Mouse (Mus musculus) lung, adult 2 months (tissue): Measurements from ENCODE around the gene Pkd1l1. TPM values are rescaled to one million over a fixed set of nuclear protein-coding genes. Genes with fewer than 3 reads are reported as not detected.

Experiments
- DNase-seq: peaks from one replicate; pipeline ENCODE4 v3.0.0; 2022
- H3K4me1 ChIP-seq: fragments of 200-500 bp; 2 replicates; pipeline ENCODE4 v1.6.1; 2011; ENCODE audit warnings: low read length; ENCODE audit not compliant: control insufficient read depth, insufficient read depth
- H3K4me3 ChIP-seq: fragments of 200-500 bp; replicated peaks from 2 replicates; pipeline ENCODE3; 2011; ENCODE audit warnings: low read depth, mild to moderate bottlenecking, control low read depth, low read length; ENCODE audit errors: extremely low read depth
- CTCF ChIP-seq: fragments of 200-500 bp; IDR thresholded peaks from 2 replicates; pipeline ENCODE4 v1.5.1; 2011; ENCODE audit warnings: mild to moderate bottlenecking, low read length, control low read depth; ENCODE audit not compliant: insufficient read depth
- POLR2A ChIP-seq: fragments of 200-500 bp; IDR thresholded peaks from 2 replicates; pipeline ENCODE4 v1.6.1; 2011; ENCODE audit warnings: low read depth, mild to moderate bottlenecking, control low read depth, low read length, borderline replicate concordance; ENCODE audit errors: extremely low read depth
- WGBS: fragments of 180-500 bp; shearing (Covaris S2); methylation state at CpG from one replicate; pipeline ENCODE4 v1.1.7; 2018; 5-methylcytosine and 5-hydroxymethylcytosine counted together
- polyA plus RNA-seq: library from polyadenylated mRNA; depleted of rRNA; stranded (reverse); fragments of >200 nt; gene quantifications from 2 replicates; pipeline ENCODE4 v1.2.3, GENCODE M21; 2012; rRNA removed

The Pkd1l1 gene
- polyA plus RNA-seq, result 0.08 and 0.52 TPM in 2 replicates

DNA sequence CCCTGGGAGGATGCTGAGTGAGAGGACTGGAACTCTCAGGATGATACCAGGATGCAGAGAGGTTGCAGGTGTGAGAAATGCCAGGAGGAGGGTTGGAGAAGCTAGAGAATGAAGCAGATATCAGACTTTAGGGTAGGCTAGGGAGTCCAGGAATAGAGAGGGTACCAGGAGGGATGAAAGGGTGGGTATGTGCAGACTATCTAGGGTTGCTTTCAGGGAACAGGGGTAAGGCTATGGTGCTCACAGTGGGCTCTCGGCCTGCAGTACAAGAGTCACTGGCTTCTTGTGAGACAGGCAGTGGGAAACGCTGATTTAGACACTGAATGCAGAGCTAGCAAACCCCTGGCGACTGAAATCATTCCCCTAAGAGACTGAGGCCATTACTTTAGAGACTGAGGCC lies at the start of gene Pkd1l1:
Gene Pkd1l1 (minus strand): TSS at position 101 of the 400 bp plus-strand sequence.
- WGBS, result 70% methylated on average over 3 of the region's 3 CpGs
- H3K4me3 ChIP-seq, result no peak within 1 kb of the TSS
- no peak for DNase-seq
- TF ChIP-seq CTCF (no peak), POLR2A (no peak)
- no peaks in the 10 kb centered on the region for H3K4me1 ChIP-seq

DNA sequence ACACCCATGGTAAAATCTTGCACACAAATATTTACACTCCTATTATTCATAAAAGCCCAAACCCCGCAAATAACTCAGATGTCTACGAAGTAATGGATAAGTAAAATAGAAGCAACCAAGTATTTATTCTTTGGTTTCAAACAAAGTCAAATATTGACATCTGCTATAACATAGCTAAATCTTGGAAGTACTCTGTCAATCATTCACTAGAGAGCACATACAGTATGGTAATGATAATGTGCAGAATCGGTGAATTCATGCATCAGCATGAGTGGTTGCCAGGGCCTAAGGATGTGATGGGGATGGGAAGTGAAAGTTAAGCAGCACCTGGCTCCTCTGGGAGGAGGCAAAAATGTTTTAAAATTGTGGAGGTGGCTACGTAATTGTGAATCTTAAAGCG lies 47.1 kb upstream of the Pkd1l1 start:
- Histone ChIP-seq H3K4me3 (no peak overlapping the region), H3K4me1 (no peaks in the 10 kb centered on the region)
- DNase-seq, result no peak
- WGBS, result 77% methylated on average over 5 of the region's 5 CpGs
- no peak for TF ChIP-seq CTCF
- no peak for TF ChIP-seq POLR2A

DNA sequence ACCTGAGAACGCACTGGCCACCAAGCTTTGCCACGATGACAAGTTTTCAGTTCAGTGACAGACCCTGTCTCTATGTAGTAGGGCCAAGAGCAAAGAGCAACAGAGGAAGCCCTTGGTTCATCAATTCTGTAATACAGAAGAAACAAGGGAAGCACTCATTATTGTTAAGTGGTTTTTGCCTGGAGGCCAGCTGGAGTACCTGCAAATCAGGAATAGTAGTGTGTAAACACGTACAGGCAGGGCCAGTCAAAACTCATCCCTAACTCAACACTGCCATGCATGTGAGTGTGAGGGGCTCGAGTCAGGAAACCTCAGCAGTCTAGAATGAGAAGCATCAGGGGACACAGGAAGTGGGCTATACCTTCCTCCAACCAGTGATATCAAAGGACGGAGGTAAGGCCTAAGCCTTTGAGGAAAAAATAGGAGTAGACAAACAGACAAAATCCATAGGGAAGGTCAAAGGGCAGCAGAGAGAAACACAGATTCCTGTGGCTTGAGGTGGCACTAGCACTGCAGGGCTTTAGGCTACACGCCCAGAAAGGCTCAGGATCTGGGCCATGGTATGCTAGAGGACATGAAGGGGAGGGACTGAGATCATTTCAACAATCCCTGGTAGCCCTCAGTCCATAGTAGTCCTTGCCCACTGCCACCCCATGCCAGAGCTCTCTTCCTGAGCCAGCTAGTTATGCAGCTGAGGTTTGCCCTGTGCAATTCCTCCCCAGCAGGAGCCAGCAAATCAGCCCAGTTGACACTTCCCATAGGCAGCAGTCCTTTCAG lies 45.6 kb upstream of the Pkd1l1 start:
- TF ChIP-seq CTCF, result no peak
- TF ChIP-seq POLR2A, result no peak
- DNase-seq, result no peak
- Histone ChIP-seq H3K4me1 (no peaks in the 10 kb centered on the region), H3K4me3 (no peak overlapping the region)
- 64% methylated on average over 6 of the region's 6 CpGs for WGBS

DNA sequence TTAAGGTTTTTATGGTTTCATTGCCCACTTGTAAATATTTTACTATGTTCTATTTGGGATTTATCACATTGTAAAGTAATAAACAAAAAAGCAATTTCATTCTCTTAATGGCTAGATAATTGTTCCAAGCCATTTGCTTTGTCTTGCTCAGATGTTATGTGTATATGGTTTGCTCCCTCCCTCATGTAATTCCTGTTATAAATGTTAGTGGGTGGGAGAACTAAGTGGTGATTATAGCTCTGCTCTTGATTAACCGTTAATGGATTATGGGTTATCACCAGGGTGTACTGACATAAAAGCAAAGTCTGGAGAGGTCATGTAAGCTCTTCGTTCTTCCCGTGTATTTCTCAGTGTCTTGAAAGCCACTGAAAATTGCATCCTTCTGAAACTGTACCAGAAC lies 41.7 kb upstream of the Pkd1l1 start:
- Histone ChIP-seq H3K4me3 (no peak overlapping the region), H3K4me1 (peaks cover 4% of the 10 kb centered on the region; the same call in 1 of the 2 replicates)
- no peak for TF ChIP-seq CTCF
- no peak for TF ChIP-seq POLR2A
- DNase-seq, result no peak
- WGBS, result 76% methylated on average over 3 of the region's 3 CpGs

DNA sequence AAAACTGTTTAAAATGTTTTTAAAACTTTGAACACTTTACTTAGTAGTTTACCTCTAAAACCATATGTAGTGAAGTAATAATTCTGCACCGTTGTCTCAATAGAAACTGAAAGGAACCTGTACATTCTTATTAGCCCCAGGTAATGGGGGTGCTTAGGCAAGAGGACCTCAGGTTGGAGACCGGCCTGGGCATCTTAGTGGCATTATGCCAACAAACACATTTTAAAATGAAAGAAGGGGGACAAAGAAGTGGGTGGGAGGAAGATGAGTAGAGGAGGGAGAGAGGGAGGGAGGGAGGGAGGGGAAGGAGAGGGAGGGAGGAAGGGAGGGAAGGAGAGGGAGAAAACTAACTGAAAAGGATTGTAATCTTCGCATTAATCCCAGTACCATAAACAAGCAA lies 38.3 kb upstream of the Pkd1l1 start:
- Histone ChIP-seq H3K4me1 (peaks cover 4% of the 10 kb centered on the region; the same call in 1 of the 2 replicates), H3K4me3 (peak overlapping the region; percentile 90)
- DNase-seq, result no peak
- 0% methylated on average over 3 of the region's 3 CpGs for WGBS
- no peak for TF ChIP-seq POLR2A
- TF ChIP-seq CTCF, result no peak

DNA sequence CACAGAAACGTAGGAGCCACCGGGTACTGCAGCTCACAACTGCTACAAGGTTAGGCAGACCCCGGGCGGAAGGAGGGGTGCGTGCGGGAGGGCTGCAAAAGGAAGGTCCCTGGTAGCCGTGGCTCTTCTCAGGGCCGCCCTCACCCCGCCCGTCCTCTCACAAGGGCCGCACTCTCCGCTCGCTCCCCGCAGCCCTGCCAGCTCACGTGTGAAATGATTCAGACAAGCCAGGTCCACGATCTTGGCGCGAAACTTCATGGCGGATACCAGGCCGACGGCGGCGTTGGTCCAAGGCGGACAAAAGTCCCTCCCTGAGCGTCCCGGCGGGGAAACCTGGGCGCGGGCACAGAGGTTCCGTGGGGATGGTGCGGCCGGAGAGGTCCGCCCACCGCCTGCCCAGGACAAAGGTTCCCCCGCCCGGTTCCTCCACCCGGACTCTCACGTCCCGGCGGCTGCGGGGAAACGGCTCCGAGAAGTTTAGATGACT lies 37.8 kb upstream of the Pkd1l1 start, which contains the start of gene Hus1:
Gene Hus1 (minus strand): TSS at position 339 of the 487 bp plus-strand sequence.
- TF ChIP-seq POLR2A (peak; percentile 86; the same call in 1 of the 2 replicates), CTCF (no peak)
- WGBS, result under 1% methylated on average over 43 of the region's 43 CpGs
- DNase-seq, result peak; percentile 87
- H3K4me1 ChIP-seq, result peaks cover 4% of the 10 kb centered on the region; the same call in 1 of the 2 replicates
- peak within 1 kb of the TSS; percentile 90 for H3K4me3 ChIP-seq

DNA sequence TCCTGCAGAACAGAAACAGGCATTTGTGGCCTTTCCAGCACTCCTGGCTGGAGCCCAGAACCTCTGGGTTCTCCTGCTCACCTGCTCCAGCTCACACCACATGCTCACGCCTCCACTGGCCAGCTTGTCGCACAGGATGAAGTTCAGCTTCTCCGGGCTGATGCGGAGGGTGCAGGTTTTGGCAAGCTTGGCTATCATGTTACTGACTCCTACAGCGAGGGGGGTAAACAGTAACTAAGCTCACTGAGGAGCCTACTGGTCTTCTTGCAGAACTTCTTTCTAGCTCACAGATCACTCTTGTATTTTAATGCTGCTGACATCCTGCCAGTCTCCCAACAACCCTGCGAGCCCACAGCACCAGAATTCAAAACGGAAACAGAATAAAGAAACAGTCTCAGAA lies 37.4 kb upstream of the Pkd1l1 start:
- H3K4me1 ChIP-seq, result peaks cover 4% of the 10 kb centered on the region; the same call in 1 of the 2 replicates
- TF ChIP-seq CTCF (no peak), POLR2A (no peak)
- DNase-seq, result no peak
- WGBS, result under 1% methylated on average over 7 of the region's 7 CpGs
- H3K4me3 ChIP-seq, result peak overlapping the region; percentile 90

DNA sequence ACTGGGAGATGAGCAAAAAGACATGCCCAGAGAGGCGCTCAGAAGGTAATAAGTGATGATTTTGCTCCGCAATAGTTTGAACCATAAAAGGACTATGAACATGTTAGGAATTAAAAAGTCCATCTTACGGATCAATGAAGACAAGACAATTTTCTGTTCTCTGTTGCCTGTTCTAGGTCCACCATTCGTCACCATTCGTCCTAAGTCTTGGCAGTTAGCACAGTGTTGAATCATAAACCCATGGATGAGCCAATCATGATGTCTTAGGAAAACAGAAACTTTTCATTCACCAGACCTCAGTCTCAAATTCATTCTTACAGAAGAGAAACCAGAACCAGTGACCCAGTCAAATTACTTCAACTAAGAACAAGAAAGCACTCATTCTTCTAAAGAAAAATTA lies 35.7 kb upstream of the Pkd1l1 start:
- DNase-seq, result no peak
- H3K4me1 ChIP-seq, result peaks cover 4% of the 10 kb centered on the region; the same call in 1 of the 2 replicates
- H3K4me3 ChIP-seq, result no peak overlapping the region
- WGBS, result 98% methylated on average over 5 of the region's 5 CpGs
- no peak for TF ChIP-seq POLR2A
- TF ChIP-seq CTCF, result no peak

DNA sequence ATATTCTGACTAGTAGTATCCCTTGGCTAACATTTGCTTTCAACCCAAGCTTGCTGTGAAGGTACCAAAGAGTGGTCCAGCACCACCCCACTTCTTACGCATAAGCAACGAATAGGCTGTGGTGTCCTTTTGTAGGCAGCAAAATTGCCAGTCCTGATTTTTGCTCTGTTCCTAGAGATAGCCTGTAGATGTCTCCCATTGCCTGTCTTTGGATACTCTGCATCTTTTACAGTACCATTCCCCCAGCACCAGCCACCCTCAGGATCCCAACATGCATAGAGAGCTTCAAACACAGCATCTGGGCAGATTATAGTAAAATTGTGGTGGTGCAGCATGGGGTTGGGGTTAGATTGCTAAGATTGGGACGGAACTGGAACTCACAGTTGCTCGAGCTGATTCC lies 15.0 kb upstream of the Pkd1l1 start:
- WGBS, result 79% methylated on average over 4 of the region's 4 CpGs
- TF ChIP-seq POLR2A (no peak), CTCF (no peak)
- DNase-seq, result no peak
- Histone ChIP-seq H3K4me1 (no peaks in the 10 kb centered on the region), H3K4me3 (no peak overlapping the region)

DNA sequence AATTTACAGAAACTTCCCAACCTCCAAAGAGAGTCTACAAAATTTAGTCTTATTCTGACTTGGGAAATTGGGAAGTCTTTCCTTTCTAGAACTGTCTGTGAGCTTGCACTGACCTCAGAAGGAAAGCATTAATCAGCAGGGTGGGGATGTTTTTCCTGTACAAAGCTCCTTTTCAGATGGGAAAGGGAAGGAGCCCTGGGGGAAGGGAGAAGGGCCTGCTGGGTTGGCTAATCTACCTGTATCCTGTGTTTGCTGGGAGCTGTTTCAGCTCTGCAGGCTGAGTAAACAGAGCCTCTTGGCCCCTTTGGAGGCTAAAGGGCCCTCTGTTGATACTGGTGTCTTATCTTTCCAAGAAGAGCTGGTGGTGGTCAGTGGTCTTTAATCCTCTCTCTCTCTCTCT lies 13.0 kb upstream of the Pkd1l1 start:
- Histone ChIP-seq H3K4me3 (no peak overlapping the region), H3K4me1 (no peaks in the 10 kb centered on the region)
- TF ChIP-seq CTCF (no peak), POLR2A (no peak)
- no peak for DNase-seq
